Mouse (Mus musculus) gastrocnemius, adult 8-10 months (tissue): Measurements from ENCODE around the gene Odf4. TPM values are rescaled to one million over a fixed set of nuclear protein-coding genes. Genes with fewer than 3 reads are reported as not detected.
"Not testable (repeated sequence)": the region's sequence is repeated elsewhere in the genome, so short reads cannot be mapped to it uniquely, and the experiment has no call there.

Experiments
- DNase-seq, 2 experiments: peaks; one replicate each; pipeline ENCODE4 v3.0.0; 2022; ENCODE audit warnings: low spot score in 2 of 2
- total RNA-seq, 4 experiments: library from RNA; stranded (reverse); gene quantifications; 2 replicates each; pipeline ENCODE4 v1.2.4; 2022

Gene Odf4
- total RNA-seq, 4 experiments from 2014 or later, result not detected

- DNase-seq, result no peak
Measured at GRCm38 (mm10) chr11:68946806-68947440, 20.0 kb upstream of the Odf4 start.

GRCm38 (mm10) chr11:68946001-68946400 lies 19.1 kb upstream of the Odf4 start:
- no peak for DNase-seq

GRCm38 (mm10) chr11:68945245-68945644 lies 18.4 kb upstream of the Odf4 start:
- DNase-seq, result no peak

- DNase-seq, result no peak
Measured at GRCm38 (mm10) chr11:68942731-68943130, 15.8 kb upstream of the Odf4 start.

GRCm38 (mm10) chr11:68940516-68940915 lies 13.6 kb upstream of the Odf4 start:
- DNase-seq, result no peak

GRCm38 (mm10) chr11:68939451-68940304 lies 12.8 kb upstream of the Odf4 start:
- DNase-seq, result peak; percentile 85 to 87

- not testable (repeated sequence) for DNase-seq
Measured at GRCm38 (mm10) chr11:68936951-68937350, 10.1 kb upstream of the Odf4 start.

GRCm38 (mm10) chr11:68933885-68934507 lies 7.1 kb upstream of the Odf4 start:
- no peak for DNase-seq

- DNase-seq, result no peak
Measured at GRCm38 (mm10) chr11:68929947-68930346, 3.1 kb upstream of the Odf4 start.

GRCm38 (mm10) chr11:68924749-68925148 lies 2.1 kb downstream of the Odf4 start:
- DNase-seq, result no peak

GRCm38 (mm10) chr11:68923191-68923590 lies 3.7 kb downstream of the Odf4 start:
- DNase-seq, result no peak

- DNase-seq, result no peak
Measured at GRCm38 (mm10) chr11:68914566-68914965, 12.3 kb downstream of the Odf4 start.

- DNase-seq, result no peak
Measured at GRCm38 (mm10) chr11:68911531-68912177, 15.2 kb downstream of the Odf4 start.

- no peak for DNase-seq
Measured at GRCm38 (mm10) chr11:68908846-68909503, 17.9 kb downstream of the Odf4 start.

GRCm38 (mm10) chr11:68907251-68907650 lies 19.6 kb downstream of the Odf4 start:
- DNase-seq, result no peak

- no peak for DNase-seq
Measured at GRCm38 (mm10) chr11:68906461-68906790, 20.5 kb downstream of the Odf4 start.

GRCm38 (mm10) chr11:68905665-68906460 lies 21.0 kb downstream of the Odf4 start:
- no peak for DNase-seq

- DNase-seq, result no peak
Measured at GRCm38 (mm10) chr11:68905138-68905531, 21.7 kb downstream of the Odf4 start.

- peak; percentile 60 to 61 for DNase-seq
Measured at GRCm38 (mm10) chr11:68904375-68905137, 22.3 kb downstream of the Odf4 start.

GRCm38 (mm10) chr11:68903775-68904174 lies 23.1 kb downstream of the Odf4 start:
- no peak for DNase-seq
